Mouse (Mus musculus) hindlimb bud, embryonic 11.5 days (tissue): ENCODE results near the gene Gphb5.
"Not testable (repeated sequence)": the region's sequence is repeated elsewhere in the genome, so short reads cannot be mapped to it uniquely, and the experiment has no call there.

Experiments
- DNase-seq: peaks from one replicate; pipeline ENCODE4 v3.0.0-alpha.2; 2012; ENCODE audit warnings: low read depth, low spot score; ENCODE audit errors: extremely low spot score

Gphb5 gene

DNA sequence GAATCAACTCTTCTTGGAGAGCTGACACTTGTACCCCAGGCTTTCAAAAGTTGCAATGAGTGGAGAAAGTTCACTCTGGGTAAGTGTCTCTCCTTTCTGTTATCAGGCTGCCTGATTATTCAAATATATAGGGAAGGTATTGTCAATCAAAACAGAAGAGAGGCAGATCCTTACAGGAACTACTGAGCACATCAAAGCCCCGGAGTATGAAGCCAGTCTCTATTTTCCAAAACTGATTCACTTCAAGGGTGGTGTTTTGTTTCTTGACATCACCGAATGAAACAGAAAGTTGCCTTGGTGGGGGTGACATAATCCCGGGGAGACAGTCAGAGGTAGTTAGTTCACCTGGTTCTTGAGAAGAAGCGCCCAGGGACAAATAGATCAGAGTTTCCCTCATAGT, at the start of gene Gphb5:
TSS of gene Gphb5 (minus strand) at position 101 of the 400 bp plus-strand sequence.
- no peak for DNase-seq

GRCm38 (mm10) chr12:75466206-75466605, 49.6 kb upstream of the Gphb5 start:
- no peak for DNase-seq

- DNase-seq, result no peak
Measured at GRCm38 (mm10) chr12:75464016-75464769, 47.6 kb upstream of the Gphb5 start.

GRCm38 (mm10) chr12:75460561-75460960, 44.0 kb upstream of the Gphb5 start:
- DNase-seq, result no peak

GRCm38 (mm10) chr12:75459656-75460055, 43.1 kb upstream of the Gphb5 start:
- DNase-seq, result no peak

DNA sequence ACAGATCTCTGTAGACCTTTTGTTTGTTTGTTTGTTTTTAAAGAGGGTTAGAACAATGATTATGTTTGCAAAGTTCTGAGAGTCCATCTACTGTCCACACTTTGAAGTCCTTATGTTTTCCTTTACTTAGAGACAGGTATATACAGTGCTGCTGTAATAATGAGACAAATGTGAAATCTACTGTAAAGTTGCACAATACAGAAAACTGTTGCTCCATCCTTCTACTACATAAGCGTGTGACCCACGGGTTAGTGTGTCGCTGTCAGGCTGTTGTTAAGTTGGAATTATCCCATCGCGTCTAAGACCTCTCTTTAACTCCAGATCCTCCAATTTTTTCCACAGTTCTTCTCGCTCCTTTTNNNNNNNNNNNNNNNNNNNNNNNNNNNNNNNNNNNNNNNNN, 36.9 kb upstream of the Gphb5 start:
- DNase-seq, result no peak

DNA sequence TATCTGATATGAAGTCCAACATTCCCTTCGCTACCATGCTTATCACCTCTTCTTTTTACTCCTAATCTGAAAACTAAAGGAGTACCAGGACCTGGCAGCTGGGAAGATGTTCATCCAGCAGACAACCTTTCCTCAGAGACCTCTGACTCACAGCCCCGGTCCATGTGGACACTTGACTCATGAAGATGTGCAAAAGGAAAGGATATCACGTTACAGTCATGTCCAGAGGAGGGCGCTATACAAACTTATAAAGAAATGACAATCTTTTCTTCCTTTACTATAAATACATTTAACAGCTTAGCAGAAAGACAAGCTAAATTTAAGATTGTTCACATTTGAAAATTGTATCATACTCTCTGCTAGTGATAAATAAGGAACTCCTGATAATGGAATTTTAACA, 36.4 kb upstream of the Gphb5 start:
- DNase-seq, result no peak

DNA sequence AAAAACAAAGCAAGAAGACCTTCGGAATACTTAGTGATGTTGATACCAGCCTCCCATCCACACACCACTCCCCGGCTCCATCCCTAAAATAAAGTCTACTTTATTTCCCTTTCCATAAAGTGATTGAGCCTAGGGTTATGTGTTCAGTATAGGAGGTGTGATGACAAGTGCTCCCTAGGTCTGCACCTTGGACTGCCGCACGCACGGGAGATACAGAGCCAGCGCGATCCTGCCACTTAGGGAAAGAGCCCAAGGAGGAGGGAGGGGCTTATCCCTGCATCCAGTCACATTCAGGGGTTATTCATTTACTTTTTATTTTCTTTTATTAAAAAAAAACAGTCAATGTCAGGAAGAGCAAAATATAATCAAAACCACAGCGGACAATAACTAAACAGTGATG, 34.0 kb upstream of the Gphb5 start:
- no peak for DNase-seq

DNA sequence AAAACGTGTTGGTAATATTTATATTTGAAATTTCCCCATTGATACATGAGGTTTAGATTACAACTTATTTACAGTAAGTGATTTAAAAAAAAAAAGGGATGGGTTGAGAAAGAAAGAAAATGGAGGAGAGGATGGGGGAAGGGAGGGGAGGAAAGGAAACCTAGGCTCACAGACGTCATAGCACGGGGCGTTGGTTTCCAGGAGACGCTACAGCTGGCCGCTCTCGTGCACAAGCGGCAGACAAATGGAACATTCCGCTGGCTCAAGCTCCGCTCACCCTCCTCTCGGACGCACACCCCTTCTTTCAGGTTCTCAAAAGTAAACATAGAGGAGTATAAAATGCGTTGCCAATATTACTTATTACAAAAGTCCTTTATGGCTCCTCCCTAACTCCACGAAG, 33.4 kb upstream of the Gphb5 start:
- no peak for DNase-seq

DNA sequence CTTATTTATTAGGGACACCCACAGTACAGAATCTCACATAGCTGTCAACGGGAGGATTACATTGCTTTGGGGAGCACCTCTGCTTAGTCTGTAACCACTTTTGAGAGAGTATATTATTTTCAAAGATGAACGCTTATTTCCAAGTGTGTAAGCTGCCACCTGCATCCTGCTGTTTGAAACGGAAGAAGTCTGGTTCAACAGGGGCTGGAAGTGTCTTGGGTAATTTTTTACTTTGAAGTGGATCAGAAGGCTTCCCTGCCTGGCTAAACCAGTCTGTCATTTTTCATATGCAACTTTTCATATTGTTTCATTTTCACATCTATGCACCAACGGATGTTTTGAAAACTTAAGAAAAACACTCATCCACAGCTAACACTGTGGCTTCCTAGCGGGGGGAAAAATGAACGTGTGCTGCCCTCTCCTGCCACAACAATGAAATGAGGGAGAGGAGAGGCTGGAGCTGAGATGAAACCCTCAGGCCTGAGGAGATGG, 32.9 kb upstream of the Gphb5 start:
- DNase-seq, result no peak

GRCm38 (mm10) chr12:75448921-75449320, 32.3 kb upstream of the Gphb5 start:
- DNase-seq, result no peak

GRCm38 (mm10) chr12:75446245-75446644, 29.7 kb upstream of the Gphb5 start:
- no peak for DNase-seq

DNA sequence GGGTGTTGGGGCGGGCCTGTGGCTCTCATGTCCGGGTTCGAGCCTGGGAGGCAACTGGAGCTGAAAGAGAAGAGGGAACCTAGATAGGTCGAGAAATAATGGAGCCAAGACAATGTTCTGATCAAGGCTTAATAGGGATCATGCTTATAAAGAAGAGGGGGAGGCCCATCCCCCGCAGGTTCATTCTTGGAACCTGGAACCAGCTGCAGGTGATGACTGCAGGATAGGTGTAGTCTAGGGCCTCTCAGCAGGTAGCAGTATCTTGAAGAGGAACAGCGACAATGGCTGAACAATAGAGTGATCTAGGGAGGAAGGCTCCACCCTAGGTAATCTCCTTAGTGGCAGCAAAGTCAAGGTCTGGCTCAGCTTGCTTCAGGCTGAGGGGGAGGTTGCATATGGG, 15.8 kb upstream of the Gphb5 start:
- DNase-seq, result not testable (repeated sequence)

- no peak for DNase-seq
Measured at GRCm38 (mm10) chr12:75429685-75430396, 13.3 kb upstream of the Gphb5 start.

DNA sequence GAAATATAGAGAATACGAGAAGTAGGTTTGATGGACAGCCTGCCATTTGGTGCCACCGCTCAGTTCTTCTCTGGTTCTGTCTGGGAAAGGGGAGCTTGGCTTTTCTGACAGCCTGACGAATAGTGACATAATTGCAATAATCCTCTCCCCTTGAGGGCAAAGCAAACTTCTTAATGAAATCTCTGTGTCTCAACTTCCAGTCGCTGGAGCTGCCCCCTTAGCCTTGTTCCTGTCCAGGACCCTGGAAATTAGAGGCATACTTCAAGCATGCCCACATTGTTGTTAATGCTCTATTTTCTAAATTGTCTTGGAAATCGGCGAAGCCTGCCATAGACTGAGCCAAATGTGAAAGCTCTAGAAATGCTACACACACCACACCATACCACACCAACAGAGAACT, 12.1 kb upstream of the Gphb5 start:
- DNase-seq, result no peak

DNA sequence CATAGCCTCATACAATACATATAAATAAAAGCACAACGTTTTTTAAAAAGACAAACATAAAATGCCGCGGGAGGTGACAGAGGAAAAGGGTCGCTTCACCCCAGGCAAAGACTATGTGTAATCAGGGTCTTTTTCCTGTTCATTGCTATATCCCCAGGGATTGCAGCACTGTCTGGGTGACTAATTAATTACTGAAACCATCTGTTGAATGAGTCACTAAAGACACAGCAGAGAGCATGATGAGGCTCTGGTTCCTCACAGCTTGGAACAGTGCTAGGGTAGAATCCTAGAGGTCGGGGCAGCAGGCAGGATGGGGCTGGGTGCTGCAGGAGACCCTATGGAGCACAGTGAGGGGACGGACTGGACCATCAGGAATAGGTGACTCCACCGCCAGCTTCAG, 9.3 kb upstream of the Gphb5 start:
- no peak for DNase-seq

GRCm38 (mm10) chr12:75424817-75425216, 8.2 kb upstream of the Gphb5 start:
- DNase-seq, result no peak

DNA sequence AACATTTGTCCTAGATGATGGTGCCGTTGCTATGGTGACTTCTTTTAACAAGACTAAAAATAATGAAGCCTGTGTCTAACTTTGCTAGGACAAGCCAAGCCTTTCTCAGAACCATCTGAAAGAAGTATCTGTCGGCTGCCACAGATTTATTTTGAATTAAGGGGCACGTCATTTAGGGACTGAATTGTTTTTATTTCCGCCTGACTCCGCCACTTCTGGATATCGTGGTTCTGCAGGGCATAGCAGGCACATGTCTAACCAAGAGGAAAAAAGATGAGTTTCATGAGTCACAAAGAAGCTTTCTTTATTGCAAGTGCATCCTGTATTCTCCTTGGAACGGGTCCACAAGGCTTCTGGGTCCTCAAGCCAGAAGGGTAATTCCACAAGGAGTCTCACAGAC, 7.8 kb upstream of the Gphb5 start:
- no peak for DNase-seq

- no peak for DNase-seq
Measured at GRCm38 (mm10) chr12:75414991-75415390, 1.6 kb downstream of the Gphb5 start.

DNA sequence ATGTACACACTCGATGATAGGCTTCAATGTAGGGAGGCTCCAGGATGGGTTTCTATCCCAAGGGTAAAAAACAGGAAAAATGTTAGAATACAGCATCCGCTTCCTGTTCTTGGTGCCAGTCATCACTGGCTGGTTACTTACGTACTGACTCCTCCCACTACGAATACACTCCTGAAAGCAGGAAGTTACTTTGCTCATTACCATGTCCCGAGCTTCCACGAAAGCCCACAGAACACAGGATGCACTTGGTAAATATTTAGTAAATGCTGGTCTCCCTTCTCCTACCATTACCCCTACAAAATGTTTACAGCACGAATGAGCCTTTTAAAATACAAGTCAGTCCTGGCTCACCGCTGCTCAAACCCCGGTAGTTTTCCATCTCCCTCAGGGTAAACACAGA, 3.6 kb downstream of the Gphb5 start:
- DNase-seq, result no peak

DNA sequence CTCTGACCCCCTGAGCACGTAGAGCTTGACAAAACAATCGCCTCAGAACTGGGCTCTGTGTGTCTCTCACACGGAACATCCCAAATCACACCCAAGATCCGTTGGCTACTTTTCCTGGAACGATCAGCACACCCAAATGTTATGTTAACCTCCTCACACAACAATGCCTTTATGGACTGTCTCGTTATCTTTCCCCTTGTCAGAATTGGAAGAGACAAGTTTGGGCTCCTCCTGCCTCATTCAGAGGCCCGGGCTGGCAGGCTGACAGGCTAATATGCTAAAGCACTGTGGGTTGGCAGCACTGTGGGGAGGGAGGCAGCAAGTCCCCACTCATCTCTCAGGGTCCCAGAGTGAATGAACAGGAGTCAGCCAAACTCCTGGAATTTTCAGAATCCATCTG, 19.5 kb downstream of the Gphb5 start:
- DNase-seq, result no peak

GRCm38 (mm10) chr12:75396616-75397015, 20.0 kb downstream of the Gphb5 start:
- no peak for DNase-seq
